Mouse (Mus musculus) hindbrain, postnatal 0 days (tissue): ENCODE measurements around the gene Tusc2. TPM values are rescaled to one million over a fixed set of nuclear protein-coding genes. Genes with fewer than 3 reads are reported as not detected.

Experiments used
- ATAC-seq: fragments of 200-750 bp; cut with Nextera tagmentation; 2 replicates; pipeline ENCODE4 v1.8.0; 2017; ENCODE audit warnings: mild to moderate bottlenecking, moderate TSS enrichment, moderate library complexity
- DNase-seq: peaks from one replicate; pipeline ENCODE4 v3.0.0-alpha.2; 2015; ENCODE audit warnings: low spot score
- H3K27ac ChIP-seq: fragments of 300-500 bp; sonication (generic); 2 replicates; pipeline ENCODE4 v1.5.1; 2014; ENCODE audit warnings: mild to moderate bottlenecking
- H3K27me3 ChIP-seq: fragments of 300-500 bp; sonication (generic); 2 replicates; pipeline ENCODE4 v1.6.1; 2014; ENCODE audit warnings: low read length, mixed read lengths; ENCODE audit not compliant: insufficient read depth
- H3K36me3 ChIP-seq: fragments of 300-500 bp; sonication (generic); 2 replicates; pipeline ENCODE4 v1.6.1; 2014; ENCODE audit warnings: low read length, mixed read lengths; ENCODE audit not compliant: insufficient read depth
- H3K4me1 ChIP-seq: fragments of 300-500 bp; sonication (generic); 2 replicates; pipeline ENCODE4 v1.6.1; 2014; ENCODE audit warnings: antibody characterized with exemption, low read length, mixed read lengths; ENCODE audit not compliant: insufficient read depth
- H3K4me2 ChIP-seq: fragments of 300-500 bp; sonication (generic); 2 replicates; pipeline ENCODE4 v1.6.1; 2014; ENCODE audit warnings: low read depth, mild to moderate bottlenecking, low read length, moderate library complexity, mixed read lengths
- H3K4me3 ChIP-seq: fragments of 300-500 bp; sonication (generic); 2 replicates; pipeline ENCODE4 v1.5.1; 2014; ENCODE audit warnings: low read length
- H3K9ac ChIP-seq: fragments of 300-500 bp; sonication (generic); replicated peaks from 2 replicates; pipeline ENCODE4 v1.6.1; 2014; ENCODE audit warnings: mild to moderate bottlenecking, low read length, moderate library complexity, mixed read lengths
- H3K9me3 ChIP-seq: fragments of 300-500 bp; sonication (generic); 2 replicates; pipeline ENCODE4 v1.6.1; 2016; ENCODE audit warnings: low read length, mixed read lengths
- CTCF ChIP-seq: IDR thresholded peaks from 2 replicates; pipeline ENCODE4 v1.5.1; 2016; ENCODE audit warnings: antibody characterized with exemption, control low read depth, low read depth
- WGBS: fragments of 180-500 bp; shearing (Covaris S2); extraction: QIAGEN DNeasy Blood & Tissue Kit; methylation state at CpG from one replicate; pipeline ENCODE4 v1.1.7; 2014; 5-methylcytosine and 5-hydroxymethylcytosine counted together
- polyA plus RNA-seq: library from polyadenylated mRNA; unstranded; fragments of >200 nt; fragmentation: Nextera tagmentation; extraction: Ambion mirVana; gene quantifications from 2 replicates; pipeline ENCODE4 v1.2.1, GENCODE M21; 2015
- total RNA-seq: library from RNA; depleted of rRNA; stranded (reverse); fragments of >200 nt; gene quantifications from 2 replicates; pipeline ENCODE4 v1.2.3, GENCODE M21; 2014

Gene Tusc2
- total and polyA plus RNA-seq, 2 experiments from 2014 or later = 115 to 142 TPM

GRCm38 (mm10) chr9:107549297-107550074, 13.6 kb upstream of the Tusc2 start:
- Histone ChIP-seq H3K36me3 (no peaks in the 10 kb centered on the region; the same call in 1 of the 2 replicates), H3K9me3 (no peaks in the 10 kb centered on the region), H3K4me3 (no peak overlapping the region), H3K27me3 (0 out of 2 replicates have a peak, but pooled peaks cover 7% of the 10 kb centered on the region), H3K4me2 (no peak overlapping the region), H3K9ac (no peak overlapping the region), H3K27ac (no peak overlapping the region), H3K4me1 (peaks cover 30% of the 10 kb centered on the region)
- DNase-seq (no peak), ATAC-seq (no peak)
- TF ChIP-seq CTCF = no peak
- WGBS = 85% methylated on average over 20 of the region's 20 CpGs

- no peaks in the 10 kb centered on the region for H3K9me3 ChIP-seq
- peaks cover 31% of the 10 kb centered on the region for H3K4me1 ChIP-seq
- H3K4me2 ChIP-seq = peak overlapping the region; percentile 58
- no peak overlapping the region for H3K9ac ChIP-seq
- 0 out of 2 replicates have a peak, but pooled peaks cover 7% of the 10 kb centered on the region for H3K27me3 ChIP-seq
- 0 out of 2 replicates have a peak overlapping the region, but pooled peaks have one; percentile 29 for H3K4me3 ChIP-seq
- no peak for TF ChIP-seq CTCF
- DNase-seq = no peak
- H3K36me3 ChIP-seq = no peaks in the 10 kb centered on the region
- WGBS = 42% methylated on average over 22 of the region's 23 CpGs
- ATAC-seq = no peak
- no peak overlapping the region for H3K27ac ChIP-seq
Observed at GRCm38 (mm10) chr9:107550491-107551116, 12.5 kb upstream of the Tusc2 start.

- TF ChIP-seq CTCF = no peak; the same call in 1 of the 2 replicates
- Histone ChIP-seq H3K27me3 (0 out of 2 replicates have a peak, but pooled peaks cover 7% of the 10 kb centered on the region), H3K27ac (peak within 1 kb of the TSS; percentile 23; the same call in 1 of the 2 replicates), H3K4me3 (peak within 1 kb of the TSS; percentile 29), H3K4me2 (peak within 1 kb of the TSS; percentile 58), H3K9me3 (no peaks in the 10 kb centered on the region), H3K9ac (peak within 1 kb of the TSS; percentile 31), H3K36me3 (no peaks in the 10 kb centered on the region), H3K4me1 (peaks cover 38% of the 10 kb centered on the region)
- DNase-seq (peak; percentile 39), ATAC-seq (no peak)
- 5% methylated on average over 63 of the region's 63 CpGs for WGBS
Observed at GRCm38 (mm10) chr9:107551117-107551889, 11.8 kb upstream of the Tusc2 start, which contains the start of gene Rassf1. TSS of gene Rassf1 (plus strand) at chr9:107551555.

- Histone ChIP-seq H3K27ac (peak overlapping the region; percentile 23; the same call in 1 of the 2 replicates), H3K9me3 (no peaks in the 10 kb centered on the region), H3K4me1 (peaks cover 40% of the 10 kb centered on the region), H3K4me3 (peak overlapping the region; percentile 29), H3K27me3 (0 out of 2 replicates have a peak, but pooled peaks cover 7% of the 10 kb centered on the region), H3K9ac (peak overlapping the region; percentile 31), H3K4me2 (peak overlapping the region; percentile 58), H3K36me3 (peaks cover under 1% of the 10 kb centered on the region; the same call in 1 of the 2 replicates)
- WGBS = 19% methylated on average over 8 of the region's 8 CpGs
- TF ChIP-seq CTCF = no peak
- ATAC-seq = no peak
- DNase-seq = no peak
Observed at GRCm38 (mm10) chr9:107551890-107552355, 11.1 kb upstream of the Tusc2 start.

GRCm38 (mm10) chr9:107552690-107553393, 10.2 kb upstream of the Tusc2 start:
- Histone ChIP-seq H3K27ac (no peak overlapping the region), H3K9ac (no peak overlapping the region), H3K36me3 (peaks cover 9% of the 10 kb centered on the region), H3K27me3 (0 out of 2 replicates have a peak, but pooled peaks cover 7% of the 10 kb centered on the region), H3K4me3 (no peak overlapping the region), H3K4me1 (peaks cover 31% of the 10 kb centered on the region), H3K9me3 (no peaks in the 10 kb centered on the region), H3K4me2 (no peak overlapping the region; the same call in 1 of the 2 replicates)
- ATAC-seq (no peak), DNase-seq (no peak)
- 86% methylated on average over 5 of the region's 5 CpGs for WGBS
- TF ChIP-seq CTCF = no peak
